ENCODE assay signal across 9 mouse cellular contexts in the genomic region with DNA sequence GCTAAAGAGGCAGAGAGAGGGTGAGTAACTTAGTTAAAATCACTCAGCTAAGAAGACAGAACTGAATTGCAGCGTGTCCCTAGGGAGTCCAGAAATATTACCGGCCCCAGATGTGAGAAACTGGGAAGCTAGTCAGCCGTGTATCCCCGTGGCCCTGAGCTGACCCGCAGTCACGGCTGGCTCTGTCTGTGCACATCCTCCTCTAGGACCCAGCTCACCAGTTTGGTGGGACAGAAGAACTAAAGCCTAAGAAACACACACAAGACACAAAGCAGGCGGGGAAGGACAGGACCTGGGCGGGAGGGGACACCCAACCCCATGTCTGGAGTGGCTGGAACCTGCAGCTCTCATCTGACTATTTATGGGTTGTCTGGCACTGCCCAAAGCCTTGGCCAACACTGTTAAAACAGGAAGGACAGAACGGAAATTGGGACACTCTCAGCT. TPM values are rescaled to one million over a fixed set of nuclear protein-coding genes. Genes with fewer than 3 reads are reported as not detected.
DNase-seq lines count a peak whose midpoint lies in the region; ATAC-seq and TF ChIP-seq lines count a peak whose summit lies in the region.
"Had no signal": no experiment of that assay in that cellular context is flagged by ENCODE, and none has a peak within 500 bp of the region (broad histone marks: within the 10 kb centered on the region; RNA-seq: fewer than 3 reads in every experiment).

No protein-coding gene starts in this region.

- no peak overlapping the region for H3K4me2 ChIP-seq in midbrain, embryonic 11.5 days

- H3K4me1 ChIP-seq in bone marrow, adult 2 months (ENCODE audit: control insufficient read depth, insufficient read depth, low read length): peaks cover 12% of the 10 kb centered on the region
- H3K4me1 ChIP-seq in lung, adult 2 months (ENCODE audit: control insufficient read depth, insufficient read depth, low read length): peaks cover 3% of the 10 kb centered on the region; the same call in 1 of the 2 replicates
- H3K4me1 ChIP-seq in midbrain, embryonic 11.5 days (ENCODE audit: control insufficient read depth, insufficient read depth, low read length): no peaks in the 10 kb centered on the region

- no peaks in the 10 kb centered on the region for H3K27me3 ChIP-seq in midbrain, embryonic 11.5 days (ENCODE audit: control insufficient read depth, insufficient read depth, low read length)

- H3K27ac ChIP-seq in bone marrow, adult 2 months (ENCODE audit: control insufficient read depth, insufficient read depth, low read depth, low read length, poor library complexity): peak overlapping the region; percentile 77
- H3K27ac ChIP-seq in midbrain, embryonic 11.5 days (ENCODE audit: low read depth, low read length): no peak overlapping the region

- peak overlapping the region; percentile 78 for H3K4me3 ChIP-seq in bone marrow, adult 2 months (replicated peaks; ENCODE audit: control insufficient read depth, low read depth, low read length)
- no peak overlapping the region for H3K4me3 ChIP-seq in lung, adult 2 months (replicated peaks; ENCODE audit: extremely low read depth, low read depth, low read length)
- H3K4me3 ChIP-seq in midbrain, embryonic 11.5 days (ENCODE audit: low read depth, low read length): no peak overlapping the region

- no peak for ATAC-seq in midbrain, embryonic 11.5 days (ENCODE audit: low FRiP score)
- ATAC-seq in frontal cortex, adult (ENCODE audit: low TSS enrichment): no peak
- ATAC-seq: hindbrain, embryonic 16.5 days had no signal

- TF ChIP-seq CTCF in bone marrow, adult 2 months (IDR thresholded peaks at IDR 0.05; ENCODE audit: control insufficient read depth, insufficient read depth, low read length): 0 out of 2 replicates have a peak, but pooled peaks have one; percentile 9
- TF ChIP-seq CTCF in lung, adult 2 months (IDR thresholded peaks at IDR 0.05; ENCODE audit: insufficient read depth, low read length): no peak

- no peaks in the 10 kb centered on the region for H3K9me3 ChIP-seq in midbrain, embryonic 11.5 days (ENCODE audit: control insufficient read depth, low read length)

- H3K9ac ChIP-seq in midbrain, embryonic 11.5 days (ENCODE audit: low read length): no peak overlapping the region

- TF ChIP-seq POLR2A in bone marrow, adult 2 months (IDR thresholded peaks at IDR 0.05; ENCODE audit: borderline replicate concordance, control insufficient read depth, low read depth, low read length): peak; percentile 65; the same call in 1 of the 2 replicates
- TF ChIP-seq POLR2A in lung, adult 2 months (IDR thresholded peaks at IDR 0.05; ENCODE audit: borderline replicate concordance, extremely low read depth, low read depth, low read length): no peak

- no peaks in the 10 kb centered on the region for H3K36me3 ChIP-seq in midbrain, embryonic 11.5 days (ENCODE audit: control insufficient read depth, insufficient read depth, low read length)

- DNase-seq in 3T3-L1 (ENCODE audit: low read depth, low spot score): peak; percentile 33
- peak; percentile 45 for DNase-seq in heart, adult 8-10 months (ENCODE audit: low spot score)
- peak; percentile 41 for DNase-seq in lung, adult 2 months
- no peak for DNase-seq in midbrain, embryonic 11.5 days (ENCODE audit: low spot score, missing footprints)
- no peak for DNase-seq in urinary bladder, adult 2 months (ENCODE audit: low spot score)
- no peak for DNase-seq in kidney, adult 18-20 months

- 10% methylated on average over 9 of the region's 9 CpGs for WGBS in bone marrow, adult 2 months
- 26% methylated on average over 9 of the region's 9 CpGs for WGBS in lung, adult 2 months
- 72% methylated on average over 9 of the region's 9 CpGs for WGBS in midbrain, embryonic 11.5 days

RNA-seq across cellular contexts. Expression of gene C5ar2, which starts 4.4 kb away (rescaled TPM):
- 4.2 TPM in 2 replicates for polyA plus RNA-seq in bone marrow, adult 2 months (2011; ENCODE audit: insufficient read depth, insufficient read length, low replicate concordance, missing spikeins)
- 1 to 10 TPM; 1.0 to 1.4 (median 1.2) TPM for total RNA-seq in heart, adult 8-10 months (2022)
- polyA plus RNA-seq in lung, adult 2 months (2012; rRNA removed): 2.3 and 3.2 TPM in 2 replicates
- polyA plus RNA-seq in midbrain, embryonic 11.5 days (2014; fragmentation: Nextera tagmentation; extraction: Ambion mirVana): 0.12 TPM in 1 of 2 replicates, not detected in the other
- polyA plus RNA-seq in urinary bladder, adult 2 months (2012; rRNA removed): 1.6 and 1.7 TPM in 2 replicates

RNA-seq across cellular contexts. Expression of gene Dhx34, which starts 17.7 kb away (rescaled TPM):
- 9.4 and 11.9 TPM in 2 replicates for polyA plus RNA-seq in bone marrow, adult 2 months (2011; ENCODE audit: insufficient read depth, insufficient read length, low replicate concordance, missing spikeins)
- 1 to 10 TPM; 6.6 to 9.5 (median 8.0) TPM for total RNA-seq in heart, adult 8-10 months (2022)
- 28.4 and 39.4 TPM in 2 replicates for polyA plus RNA-seq in lung, adult 2 months (2012; rRNA removed)
- polyA plus RNA-seq in midbrain, embryonic 11.5 days (2014; fragmentation: Nextera tagmentation; extraction: Ambion mirVana): 9.0 and 10.3 TPM in 2 replicates
- 13.8 and 15.2 TPM in 2 replicates for polyA plus RNA-seq in urinary bladder, adult 2 months (2012; rRNA removed)

RNA-seq across cellular contexts. Expression of gene C5ar1, which starts 19.8 kb away (rescaled TPM):
- 9.0 and 17.2 TPM in 2 replicates for polyA plus RNA-seq in bone marrow, adult 2 months (2011; ENCODE audit: insufficient read depth, insufficient read length, low replicate concordance, missing spikeins)
- 1 to 10 TPM; 4.1 to 5.5 (median 5.1) TPM for total RNA-seq in heart, adult 8-10 months (2022)
- 36.1 and 39.2 TPM in 2 replicates for polyA plus RNA-seq in lung, adult 2 months (2012; rRNA removed)
- polyA plus RNA-seq in midbrain, embryonic 11.5 days (2014; fragmentation: Nextera tagmentation; extraction: Ambion mirVana): 1.3 TPM in 2 replicates
- 11.8 and 16.8 TPM in 2 replicates for polyA plus RNA-seq in urinary bladder, adult 2 months (2012; rRNA removed)

RNA-seq across cellular contexts. Expression of gene Inafm1, which starts 33.8 kb away (rescaled TPM):
- 19.8 and 23.6 TPM in 2 replicates for polyA plus RNA-seq in bone marrow, adult 2 months (2011; ENCODE audit: insufficient read depth, insufficient read length, low replicate concordance, missing spikeins)
- total RNA-seq in heart, adult 8-10 months (2022): 10 to 100 TPM; 12.3 to 18.1 (median 14.4) TPM
- 54.0 and 76.4 TPM in 2 replicates for polyA plus RNA-seq in lung, adult 2 months (2012; rRNA removed)
- 9.8 and 10.3 TPM in 2 replicates for polyA plus RNA-seq in midbrain, embryonic 11.5 days (2014; fragmentation: Nextera tagmentation; extraction: Ambion mirVana)
- polyA plus RNA-seq in urinary bladder, adult 2 months (2012; rRNA removed): 26.5 and 36.7 TPM in 2 replicates

RNA-seq across cellular contexts. Expression of gene Ccdc9, which starts 47.0 kb away (rescaled TPM):
- polyA plus RNA-seq in bone marrow, adult 2 months (2011; ENCODE audit: insufficient read depth, insufficient read length, low replicate concordance, missing spikeins): 108 and 194 TPM in 2 replicates
- 10 to 100 TPM; 33.2 to 48.1 (median 38.1) TPM for total RNA-seq in heart, adult 8-10 months (2022)
- 31.2 and 47.3 TPM in 2 replicates for polyA plus RNA-seq in lung, adult 2 months (2012; rRNA removed)
- polyA plus RNA-seq in midbrain, embryonic 11.5 days (2014; fragmentation: Nextera tagmentation; extraction: Ambion mirVana): 17.9 and 20.2 TPM in 2 replicates
- polyA plus RNA-seq in urinary bladder, adult 2 months (2012; rRNA removed): 61.4 and 104 TPM in 2 replicates

Comparison
In these comparisons a context has a peak if more than half of its experiments do, and no peak if none do; other contexts are left out.
1. DNase-seq: peak in 3T3-L1 (single experiment), heart, adult 8-10 months (single experiment) and lung, adult 2 months (single experiment); none in midbrain, embryonic 11.5 days (single experiment), urinary bladder, adult 2 months (single experiment) and kidney, adult 18-20 months (single experiment).